Mouse (Mus musculus) cerebellum, adult 18-20 months (tissue): Measurements from ENCODE around the gene Psma7.
A peak's percentile ranks its signal among the peaks of the same experiment; 100 is the strongest.

Source experiments
- DNase-seq, 2 experiments: peaks; one replicate each; pipeline ENCODE4 v3.0.0; 2021

The Psma7 gene

DNA sequence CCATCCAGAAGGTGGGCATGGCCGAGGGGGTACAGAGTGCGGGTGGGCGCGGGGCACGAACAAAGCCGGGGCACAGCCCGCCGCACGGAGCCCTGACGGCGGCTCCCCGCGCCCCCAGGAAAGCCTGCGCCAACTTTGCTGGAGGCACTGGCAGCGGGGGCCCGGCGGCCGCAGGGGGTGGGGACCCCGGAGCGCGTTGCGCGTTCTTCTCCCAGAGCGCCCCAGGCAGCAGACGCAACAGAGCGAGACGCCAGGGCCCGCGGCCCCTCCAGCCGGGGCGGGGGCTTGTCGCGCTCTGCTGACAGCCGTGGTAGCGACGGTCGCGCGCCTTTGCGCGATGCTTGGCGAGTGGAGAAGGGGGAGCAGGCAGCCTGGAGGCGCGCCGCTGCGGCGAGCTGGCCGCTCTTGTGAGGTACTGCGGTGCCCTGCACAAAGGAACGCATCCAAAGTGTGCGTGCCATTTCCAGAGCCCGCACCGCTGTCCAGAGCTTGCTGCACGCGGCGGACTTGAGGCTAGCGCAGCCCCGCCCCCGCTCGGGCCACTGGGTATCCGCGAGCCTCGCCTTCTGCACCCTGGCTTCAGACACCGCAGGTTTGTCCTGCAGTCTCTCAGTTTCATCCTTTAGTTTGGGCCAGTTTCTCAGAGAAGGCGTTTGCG, 754 bp upstream of the Psma7 start:
- peak; percentile 55 to 69 for DNase-seq

DNA sequence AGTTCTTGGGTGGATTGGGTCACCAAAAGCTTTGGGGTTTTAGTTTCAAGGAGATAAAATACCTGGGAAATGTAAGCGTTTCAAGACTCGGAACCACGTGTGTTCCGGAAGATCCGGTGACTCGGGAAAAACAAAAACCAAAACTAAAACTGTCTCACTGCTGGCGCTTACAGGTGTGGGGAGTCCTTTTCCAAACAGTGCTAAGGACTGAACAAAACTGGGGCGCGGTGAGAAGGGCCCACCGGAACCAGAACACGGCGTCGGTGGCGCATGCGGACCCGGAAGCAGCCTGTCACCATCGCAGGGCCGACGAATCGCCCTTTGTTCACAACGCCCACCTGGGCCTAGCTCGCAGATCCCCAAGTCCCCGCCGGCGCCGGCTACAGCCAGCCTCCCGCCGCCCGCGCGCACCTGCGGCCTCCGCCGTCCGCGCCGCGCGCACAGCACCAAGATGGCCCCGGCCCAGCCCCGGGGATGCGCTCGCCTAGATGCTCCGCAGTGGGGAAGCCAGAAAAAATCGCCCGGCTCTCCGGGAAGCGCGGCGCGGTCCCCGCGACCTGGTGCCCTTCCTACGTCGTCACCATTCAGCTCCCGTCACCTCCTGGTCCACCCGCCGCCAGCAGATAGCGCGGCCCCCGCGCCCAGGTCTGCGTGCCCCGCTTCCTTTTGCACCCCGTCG, 517 bp downstream of the Psma7 start:
- peak in 1 of 2 experiments; percentile 72 for DNase-seq

DNA sequence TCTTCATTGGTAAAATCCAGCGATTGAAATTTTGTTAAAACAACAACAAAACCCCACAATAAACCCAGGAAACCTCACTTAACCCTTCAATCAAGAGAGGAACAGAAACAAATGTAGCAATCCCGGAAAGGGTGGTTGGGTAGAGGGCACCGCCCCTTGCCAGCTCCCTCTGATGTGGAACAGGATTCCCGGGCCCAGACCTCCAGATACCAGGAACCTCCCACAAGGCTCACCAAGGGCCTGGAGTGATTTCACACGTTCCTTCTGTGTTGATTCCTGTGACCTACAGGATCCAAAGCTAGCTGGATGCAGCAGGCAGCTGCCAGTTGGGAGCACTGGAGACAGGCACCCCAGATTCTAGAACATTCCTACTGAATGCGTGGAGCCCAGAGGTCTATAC, 1.8 kb downstream of the Psma7 start:
- no peak for DNase-seq

DNA sequence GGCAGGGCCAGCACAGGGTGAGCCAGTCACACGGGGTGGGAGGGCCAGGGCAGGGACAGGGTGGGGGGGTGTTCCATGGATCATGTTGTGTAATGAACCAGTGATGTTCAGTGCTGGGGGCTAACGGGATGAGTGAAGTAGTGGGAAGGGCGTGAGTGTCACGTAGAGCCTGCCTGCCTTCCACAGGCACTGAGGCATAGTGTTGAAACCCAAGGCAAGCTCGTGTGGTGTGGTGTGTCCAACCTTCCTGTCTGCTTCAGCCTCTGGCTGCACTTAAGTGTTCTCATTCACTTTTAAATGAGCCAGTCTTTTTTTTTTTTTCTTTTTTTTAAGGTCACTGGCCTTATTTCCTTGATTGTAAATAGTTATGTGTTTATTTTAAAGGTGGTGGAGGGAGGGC, 7.5 kb downstream of the Psma7 start:
- no peak for DNase-seq

DNA sequence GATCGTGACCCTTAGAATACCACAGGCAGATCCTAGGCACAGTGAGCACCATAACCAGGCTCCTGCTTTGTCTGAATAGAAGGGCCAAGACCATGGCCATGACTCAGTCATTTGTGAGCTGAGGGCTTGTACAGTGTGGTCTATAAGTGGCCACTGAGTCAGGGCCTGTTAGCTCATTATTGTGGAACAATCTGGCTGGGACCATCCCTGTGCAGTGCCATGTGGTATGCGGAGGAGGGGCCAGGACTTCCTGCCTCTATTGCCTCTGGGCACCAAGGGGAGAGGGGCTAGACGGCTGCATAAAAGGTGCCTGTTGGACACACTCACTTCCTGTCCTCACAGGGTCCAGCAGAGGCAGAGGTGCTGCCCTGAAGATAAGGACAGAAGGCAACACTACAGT, 8.3 kb downstream of the Psma7 start:
- no peak for DNase-seq

DNA sequence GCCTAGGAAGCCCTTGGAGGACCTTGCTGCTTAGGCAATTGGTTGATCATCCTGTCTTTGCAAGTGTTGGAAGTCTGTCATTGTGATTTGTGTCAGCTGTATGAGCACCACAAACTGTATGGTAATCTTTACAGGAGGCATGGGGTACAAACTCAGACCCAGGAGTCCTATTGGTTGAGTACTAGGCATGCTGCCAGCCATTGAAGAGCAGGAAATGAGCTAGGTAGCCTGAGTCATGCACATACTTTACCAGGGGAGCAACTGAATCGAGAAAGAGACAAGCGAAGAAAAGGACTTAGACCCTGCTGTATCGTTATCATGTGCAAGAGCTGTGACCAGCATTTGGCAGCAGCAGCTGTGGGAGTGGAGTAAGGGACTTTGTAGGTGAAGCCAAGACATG, 9.3 kb downstream of the Psma7 start:
- DNase-seq = no peak

DNA sequence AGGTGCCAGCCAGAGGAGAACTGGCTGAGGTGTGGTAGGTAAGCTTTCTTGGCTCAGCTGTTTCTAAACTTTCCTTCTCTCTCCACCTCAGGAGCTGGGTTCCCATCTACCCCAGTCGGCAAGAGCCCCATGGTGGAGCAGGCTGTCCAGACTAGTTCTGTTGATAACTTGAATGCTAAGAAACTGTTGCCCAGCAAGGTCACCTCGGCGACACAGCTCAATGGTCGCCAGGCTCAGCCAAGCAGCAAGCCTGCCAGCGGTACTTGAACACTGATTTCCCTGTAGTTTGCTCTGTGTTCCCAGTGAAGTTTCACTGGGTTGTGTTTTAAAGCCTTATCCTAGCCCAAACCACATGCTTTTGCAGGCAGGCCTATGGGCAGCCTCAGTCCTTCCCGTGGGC, 11.0 kb downstream of the Psma7 start:
- DNase-seq = peak in 1 of 2 experiments; percentile 3

DNA sequence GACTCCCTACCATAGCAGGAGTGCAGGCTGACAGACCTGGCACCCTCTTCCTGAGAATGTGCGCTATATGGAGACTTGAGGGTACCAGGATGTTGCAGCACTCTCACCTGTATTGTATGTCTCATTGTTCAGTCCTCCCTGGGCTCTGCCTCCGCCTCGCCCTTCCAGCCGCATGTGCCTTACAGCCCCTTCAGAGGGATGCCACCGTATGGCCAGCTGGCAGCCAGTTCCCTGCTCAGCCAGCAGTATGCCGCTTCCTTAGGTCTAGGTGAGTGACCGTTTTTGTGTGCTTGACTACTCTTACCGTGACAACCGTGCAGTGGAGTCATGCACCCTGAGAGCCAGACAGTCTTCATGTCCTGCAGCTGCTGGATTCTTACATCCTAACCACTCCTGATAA, 14.5 kb downstream of the Psma7 start:
- peak in 1 of 2 experiments; percentile 39 for DNase-seq

DNA sequence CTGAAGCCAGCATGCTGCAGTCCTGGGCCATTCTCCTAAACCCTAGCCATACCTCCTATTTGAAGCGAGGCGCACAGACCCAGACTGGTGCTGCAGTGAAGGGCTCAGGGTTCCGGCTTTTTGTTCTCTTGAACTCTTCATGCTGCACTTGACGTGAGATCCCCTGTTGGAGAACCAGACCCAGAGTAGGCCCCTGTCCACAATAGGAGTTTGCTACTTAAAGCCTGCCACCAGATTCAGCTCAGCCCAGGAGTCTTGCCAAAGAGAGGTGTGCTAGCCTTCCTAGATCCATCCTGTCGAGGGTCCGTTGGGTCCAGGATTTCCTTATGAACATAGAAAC, 16.4 kb downstream of the Psma7 start:
- no peak for DNase-seq

DNA sequence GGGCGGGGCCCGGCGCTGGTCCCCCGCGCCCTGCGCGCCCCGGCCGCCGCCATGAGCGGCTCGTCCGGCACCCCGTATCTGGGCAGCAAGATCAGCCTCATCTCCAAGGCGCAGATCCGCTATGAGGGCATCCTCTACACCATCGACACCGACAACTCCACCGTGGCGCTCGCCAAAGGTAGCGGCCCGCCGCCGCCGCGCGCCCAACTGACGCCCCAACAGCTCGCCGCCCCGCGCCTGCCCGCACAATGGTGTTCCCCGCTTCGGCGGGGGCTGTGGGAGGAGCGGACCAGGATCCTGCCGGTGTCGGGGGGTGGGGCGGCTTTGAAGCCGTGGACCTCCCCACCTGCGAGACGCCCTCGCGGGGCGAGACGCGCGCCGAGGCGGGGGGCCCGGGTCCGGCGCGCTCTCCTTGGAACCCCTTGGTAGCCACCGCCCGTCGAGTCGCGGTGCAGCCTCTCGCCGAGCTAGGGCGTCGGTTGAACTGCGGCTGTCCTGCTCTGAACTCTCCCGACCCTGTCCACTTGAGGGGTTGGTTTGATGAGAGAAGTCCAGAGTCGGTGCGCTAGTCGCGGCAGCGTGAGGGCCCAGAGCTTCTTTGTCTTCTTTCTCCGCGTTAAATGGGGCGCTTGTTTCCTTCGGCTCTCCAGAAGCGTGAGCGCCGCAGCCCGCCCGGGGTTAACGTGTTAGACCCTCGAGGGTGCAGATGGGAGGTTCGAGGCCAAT, 16.9 kb downstream of the Psma7 start:
- peak in 1 of 2 experiments; percentile 64 for DNase-seq

DNA sequence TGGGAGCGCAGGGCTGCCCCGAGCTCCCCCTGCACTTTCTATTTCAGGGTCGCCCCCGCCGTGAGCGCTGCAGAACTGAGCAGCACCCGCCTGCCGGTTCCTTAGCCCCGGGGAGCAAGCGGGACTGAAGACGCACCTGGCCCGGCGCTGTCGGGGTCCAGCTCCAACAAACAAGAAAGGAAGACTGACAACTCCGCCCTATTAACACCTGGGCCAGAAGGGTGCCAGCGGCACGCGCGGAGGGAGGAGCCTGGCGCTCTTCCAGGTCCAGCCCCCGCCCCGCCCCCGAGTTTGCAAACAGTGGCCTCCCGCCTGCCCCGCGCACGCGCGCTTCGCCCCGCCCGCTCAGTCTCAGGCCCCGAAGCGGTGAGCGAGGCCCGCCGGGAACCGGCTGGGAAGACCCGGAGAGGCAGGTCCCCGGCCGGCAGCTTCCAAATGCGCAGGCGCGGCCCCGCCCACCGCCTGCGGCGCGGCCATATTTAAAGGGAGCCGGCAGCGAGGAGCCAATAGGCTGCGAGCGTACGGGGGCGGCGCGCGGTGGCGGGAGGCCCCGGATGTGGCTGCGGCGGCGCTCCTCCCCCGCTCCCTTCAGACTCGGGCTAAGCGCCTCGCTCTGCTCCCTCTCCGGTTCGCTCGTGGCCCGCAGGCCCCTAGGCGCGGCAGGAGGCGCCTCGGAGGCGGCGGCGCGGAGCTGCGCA, 17.7 kb downstream of the Psma7 start, which contains the start of gene Lsm14b:
Gene Lsm14b (plus strand): TSS at position 587 of the 698 bp plus-strand sequence.
- DNase-seq = peak; percentile 98 to 100

DNA sequence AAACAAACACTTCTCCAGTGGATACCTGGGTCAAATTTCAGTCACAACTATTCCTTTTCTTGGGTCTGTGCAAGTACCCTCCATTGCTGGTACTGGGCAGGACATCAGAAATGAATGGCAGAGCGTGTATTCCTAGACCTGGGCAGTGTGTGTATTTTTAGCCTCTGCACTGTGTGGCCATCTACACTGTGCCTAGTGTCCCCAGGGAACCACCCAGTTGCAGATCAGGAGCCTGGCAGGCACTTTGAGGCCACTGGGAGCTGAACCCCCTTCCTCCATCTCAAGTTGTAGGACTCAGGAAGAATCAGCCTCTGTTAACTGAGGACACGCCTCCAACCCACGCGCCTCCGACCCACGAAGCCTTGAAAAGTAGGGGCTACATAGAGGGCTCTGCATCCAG, 19.5 kb downstream of the Psma7 start:
- no peak for DNase-seq

DNA sequence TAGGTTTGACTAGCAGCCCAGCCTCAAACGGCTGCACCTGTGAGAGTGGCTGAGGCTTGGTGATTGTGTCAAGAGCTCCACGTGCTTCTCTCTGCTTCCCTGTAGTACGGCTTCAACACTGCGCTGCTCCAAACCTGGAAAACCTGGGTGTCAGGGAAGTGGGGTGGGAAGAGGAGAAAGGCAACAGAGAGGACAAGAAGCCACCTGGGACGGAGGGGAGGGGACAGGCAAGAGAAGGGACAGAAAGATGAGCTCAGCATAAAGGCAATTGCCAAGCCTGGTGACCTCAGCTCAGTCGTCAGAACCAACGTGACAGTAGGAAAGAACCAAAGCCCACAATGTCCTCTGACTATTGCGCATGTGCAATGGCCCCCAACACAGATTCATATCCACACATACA, 21.3 kb downstream of the Psma7 start:
- peak; percentile 49 to 57 for DNase-seq

DNA sequence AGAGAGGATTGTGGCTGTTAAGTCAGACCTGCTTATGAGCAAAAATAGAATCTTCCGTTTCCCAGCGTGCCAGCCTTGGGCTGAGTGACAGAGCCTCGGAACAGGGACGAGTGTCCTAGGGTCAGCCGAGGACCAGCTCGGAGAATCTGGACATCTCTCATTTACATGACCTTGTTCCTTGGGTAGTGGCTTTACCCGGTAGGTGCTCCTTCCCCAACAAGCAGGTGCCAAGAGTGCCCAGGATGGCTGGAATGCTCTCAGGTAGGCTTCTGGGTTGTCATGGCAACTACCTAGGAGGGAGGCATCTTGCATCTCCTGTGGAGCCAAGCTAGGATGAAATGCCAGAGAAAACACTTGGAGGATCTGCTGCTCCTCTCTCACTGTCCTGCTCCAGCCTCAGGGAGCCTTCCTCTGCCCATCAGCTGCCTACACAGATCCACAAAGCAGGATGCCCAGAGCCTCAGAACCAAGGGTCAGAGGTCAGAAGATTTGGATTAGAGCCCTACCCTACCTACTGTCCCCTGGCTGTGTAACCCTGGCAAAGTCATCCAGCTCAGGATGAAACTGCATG, 22.1 kb downstream of the Psma7 start:
- peak; percentile 69 to 75 for DNase-seq

DNA sequence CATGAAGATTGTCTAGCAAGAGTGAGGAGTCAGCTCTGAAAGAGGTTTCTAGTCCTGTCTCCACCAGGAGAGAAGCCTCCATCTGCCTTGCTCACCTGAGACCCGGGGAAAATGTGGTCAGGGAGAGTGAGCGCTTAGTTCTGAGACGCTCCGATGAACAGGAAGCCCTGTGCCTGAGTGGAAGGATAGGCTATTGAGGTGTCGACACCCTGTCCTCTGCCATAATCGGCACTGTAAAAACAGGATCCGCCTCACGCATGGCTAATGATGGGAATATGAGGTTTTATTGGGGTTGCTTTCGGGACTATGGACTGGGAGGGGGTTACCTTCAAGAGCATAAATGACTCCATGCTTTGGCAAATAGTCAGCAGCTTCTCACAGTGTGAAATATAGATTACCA, 23.7 kb downstream of the Psma7 start:
- DNase-seq = no peak

DNA sequence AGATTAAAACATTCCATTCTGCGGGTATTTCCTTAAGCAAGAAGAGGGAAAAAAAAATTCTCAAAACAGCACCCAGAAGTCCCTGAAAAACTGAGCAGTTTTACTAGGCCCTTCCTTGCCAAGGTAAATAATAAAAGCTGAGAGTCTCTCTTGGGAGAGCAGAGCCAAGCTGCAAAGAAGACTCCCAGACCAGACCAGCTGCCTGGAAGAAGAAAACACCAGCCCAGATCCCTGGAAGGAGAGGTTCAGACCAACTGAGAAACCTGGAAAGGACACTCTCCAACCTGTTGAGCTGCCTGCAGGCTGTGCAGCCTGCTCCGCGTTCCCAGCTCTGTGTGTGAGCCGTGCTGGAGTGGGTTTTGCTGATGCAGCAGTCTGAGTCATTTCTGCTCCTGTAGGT, 24.6 kb downstream of the Psma7 start:
- DNase-seq = no peak

DNA sequence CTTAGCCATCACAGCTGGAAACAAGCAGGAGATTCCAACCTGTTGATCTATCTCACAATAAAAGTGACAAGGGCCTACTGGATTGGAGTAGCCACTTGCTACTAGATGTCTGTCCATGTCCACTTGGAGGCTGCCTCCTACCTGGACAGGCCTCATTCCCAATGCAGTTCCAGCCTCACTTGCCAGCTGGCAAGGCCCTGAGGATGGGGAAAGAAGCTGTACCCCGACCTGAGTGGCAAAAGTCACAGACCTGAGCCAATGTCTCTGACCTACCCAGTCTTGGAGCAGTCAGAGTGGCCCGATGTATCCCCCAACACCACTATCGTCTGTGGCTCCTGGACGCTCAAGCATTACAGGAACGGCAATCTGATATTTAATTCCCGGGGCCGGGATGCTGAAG, 28.5 kb downstream of the Psma7 start:
- DNase-seq = no peak

DNA sequence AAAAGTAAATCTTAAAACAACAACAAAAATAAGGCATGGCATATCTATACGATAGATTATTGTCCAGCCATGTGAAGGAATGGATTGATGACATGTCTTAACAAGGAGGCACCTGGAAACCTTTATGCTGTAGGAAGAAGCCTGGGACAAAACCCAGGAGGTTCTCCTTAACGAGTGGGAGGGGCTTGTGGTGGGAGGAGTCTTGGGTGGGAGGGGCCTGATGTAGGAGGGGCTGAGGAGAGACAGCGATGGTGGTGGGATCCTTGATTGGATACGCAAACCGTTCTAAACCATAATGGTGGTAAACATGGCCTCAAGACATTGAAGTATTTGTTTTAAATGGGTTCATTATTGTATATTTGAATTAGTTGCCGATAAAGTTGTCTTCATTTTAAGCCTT, 30.9 kb downstream of the Psma7 start:
- no peak for DNase-seq

DNA sequence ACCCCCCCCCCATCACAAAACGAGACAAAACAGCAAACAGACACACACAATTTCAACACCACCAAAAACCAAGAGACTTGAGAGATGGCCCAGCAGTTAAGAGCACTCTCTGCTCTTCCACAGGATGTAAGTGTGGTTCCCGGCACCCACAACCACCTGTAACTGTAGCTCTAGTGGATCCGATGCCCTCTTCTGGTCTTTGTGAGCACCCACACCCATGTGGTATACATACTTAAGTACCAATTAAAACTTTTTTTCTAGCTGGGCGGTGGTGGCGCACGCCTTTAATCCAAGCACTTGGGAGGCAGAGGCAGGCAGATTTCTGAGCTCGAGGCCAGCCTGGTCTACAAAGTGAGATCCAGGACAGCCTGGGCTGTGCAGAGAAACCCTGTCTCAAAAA, 31.5 kb downstream of the Psma7 start:
- DNase-seq = no peak

DNA sequence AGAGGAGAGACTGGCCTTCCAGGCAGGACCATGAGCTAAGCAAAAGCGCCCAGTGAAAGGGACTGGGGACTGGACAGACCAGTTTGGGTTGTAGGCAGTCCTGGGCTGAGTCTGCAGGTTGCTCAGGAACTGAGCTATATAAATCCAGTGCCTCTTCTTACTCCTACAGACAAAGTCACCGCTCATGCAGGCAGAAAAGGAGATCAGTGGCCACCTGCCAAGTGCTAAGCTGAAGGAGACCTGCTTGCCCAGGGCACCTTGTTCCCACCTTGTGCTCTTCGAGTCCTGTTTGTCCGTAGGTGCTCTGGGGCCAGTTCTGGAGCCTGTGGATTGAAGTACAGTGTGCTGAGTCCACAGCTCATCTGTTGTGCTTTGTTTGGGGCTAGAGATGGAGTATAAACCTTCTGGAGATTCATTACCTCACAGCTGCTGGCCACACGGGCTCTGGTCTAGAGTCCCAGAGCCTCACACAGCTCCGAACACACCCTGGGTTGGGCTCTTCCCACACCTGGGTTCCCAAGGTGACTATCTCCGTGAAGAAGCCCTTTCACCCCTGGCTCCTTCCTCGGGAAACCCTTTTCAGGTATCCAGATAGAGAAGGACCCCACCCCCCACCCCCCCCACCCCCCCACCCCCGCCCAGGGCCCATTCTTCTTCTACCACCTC, 35.7 kb downstream of the Psma7 start:
- DNase-seq = no peak

DNA sequence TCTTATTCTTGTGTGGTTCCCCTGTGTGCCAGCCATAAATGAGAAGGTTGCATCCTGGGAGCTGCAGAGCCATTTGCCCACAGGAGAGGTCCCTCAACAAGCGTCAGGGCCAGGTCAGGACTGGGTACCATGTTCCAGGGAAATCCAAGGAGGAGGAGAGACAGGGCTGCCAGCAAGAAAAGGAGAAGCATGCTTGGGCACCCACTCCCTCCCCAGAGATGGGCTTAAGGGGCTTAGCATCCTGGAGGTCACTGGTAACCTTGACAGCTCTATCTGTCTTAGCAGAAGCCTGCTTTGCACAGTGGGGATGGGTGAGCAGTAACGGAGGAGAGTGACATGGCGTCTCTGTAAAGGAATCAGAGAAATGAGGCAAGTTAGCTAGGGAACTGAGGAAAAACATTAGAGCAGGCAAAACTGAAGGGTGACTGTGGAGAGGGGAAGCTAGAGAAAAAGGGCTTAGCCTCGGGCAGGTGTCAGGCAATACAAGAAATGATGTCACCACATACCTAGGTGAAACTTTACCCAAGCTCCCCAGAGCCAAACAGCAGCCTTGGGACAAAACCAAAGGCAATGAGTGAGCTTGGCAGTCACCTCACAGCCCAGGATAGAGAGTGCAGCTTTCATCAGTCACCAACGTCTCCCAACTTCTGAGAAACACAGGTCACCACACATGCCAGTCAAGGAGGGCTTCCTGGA, 36.4 kb downstream of the Psma7 start:
- no peak for DNase-seq

DNA sequence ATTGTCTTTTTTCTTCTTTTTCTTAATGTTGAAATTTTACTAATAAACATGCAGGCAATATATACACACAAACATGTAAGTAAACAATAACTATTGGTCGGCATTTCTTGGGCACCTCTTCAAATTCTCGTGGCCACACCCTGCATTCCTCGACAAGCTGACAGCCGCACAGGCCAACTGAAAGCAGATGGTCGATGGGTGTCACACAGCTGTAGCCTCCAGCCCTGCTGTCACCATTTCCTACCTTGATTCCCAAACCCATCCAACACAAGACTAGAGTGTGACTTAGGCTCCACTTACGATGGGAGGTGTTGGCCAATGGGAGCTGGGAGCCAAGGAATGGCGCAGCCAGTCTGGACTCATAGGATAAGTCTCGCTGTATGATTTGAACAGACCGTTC, 40.6 kb downstream of the Psma7 start:
- no peak for DNase-seq
